Mouse (Mus musculus) midbrain, embryonic 15.5 days (tissue): Measurements from ENCODE around the gene Olfml2b. TPM values are rescaled to one million over a fixed set of nuclear protein-coding genes. Genes with fewer than 3 reads are reported as not detected.

Source experiments
- ATAC-seq: fragments of 200-750 bp; cut with Nextera tagmentation; replicated peaks from 2 replicates; pipeline ENCODE4 v1.8.0; 2017; ENCODE audit warnings: moderate TSS enrichment
- H3K27ac ChIP-seq: fragments of 300-500 bp; sonication (generic); 2 replicates; pipeline ENCODE4 v1.5.1; 2015; ENCODE audit warnings: mild to moderate bottlenecking, inconsistent platforms
- H3K27me3 ChIP-seq: fragments of 300-500 bp; sonication (generic); replicated peaks from 2 replicates; pipeline ENCODE4 v1.6.1; 2015; ENCODE audit warnings: inconsistent platforms
- H3K36me3 ChIP-seq: fragments of 300-500 bp; sonication (generic); replicated peaks from 2 replicates; pipeline ENCODE4 v1.6.1; 2015; ENCODE audit warnings: inconsistent platforms
- H3K4me1 ChIP-seq: fragments of 300-500 bp; sonication (generic); 2 replicates; pipeline ENCODE4 v1.6.1; 2015; ENCODE audit warnings: inconsistent platforms
- H3K4me2 ChIP-seq: fragments of 300-500 bp; sonication (generic); 2 replicates; pipeline ENCODE4 v1.6.1; 2015; ENCODE audit warnings: inconsistent platforms, mild to moderate bottlenecking, moderate library complexity
- H3K4me3 ChIP-seq: fragments of 300-500 bp; sonication (generic); 2 replicates; pipeline ENCODE4 v1.5.1; 2015; ENCODE audit warnings: mild to moderate bottlenecking, inconsistent platforms
- H3K9ac ChIP-seq: fragments of 300-500 bp; sonication (generic); 2 replicates; pipeline ENCODE4 v1.6.1; 2015; ENCODE audit warnings: mild to moderate bottlenecking, inconsistent platforms
- H3K9me3 ChIP-seq: fragments of 300-500 bp; sonication (generic); 2 replicates; pipeline ENCODE4 v1.6.1; 2016; ENCODE audit warnings: inconsistent platforms
- WGBS: fragments of 180-500 bp; shearing (Covaris S2); methylation state at CpG from one replicate; pipeline ENCODE4 v1.1.7; 2015; ENCODE audit warnings: mixed read lengths; 5-methylcytosine and 5-hydroxymethylcytosine counted together
- polyA plus RNA-seq: library from polyadenylated mRNA; unstranded; fragments of >200 nt; fragmentation: Nextera tagmentation; extraction: Ambion mirVana; gene quantifications from 2 replicates; pipeline ENCODE4 v1.2.1, GENCODE M21; 2015

Olfml2b gene
- polyA plus RNA-seq, 1 experiment from 2014 or later = 4.8 TPM

- Histone ChIP-seq H3K4me3 (no peak overlapping the region), H3K36me3 (no peaks in the 10 kb centered on the region), H3K4me1 (no peaks in the 10 kb centered on the region), H3K9ac (no peak overlapping the region), H3K27ac (no peak overlapping the region), H3K4me2 (no peak overlapping the region), H3K9me3 (no peaks in the 10 kb centered on the region), H3K27me3 (no peaks in the 10 kb centered on the region)
- 54% methylated on average over 6 of the region's 6 CpGs for WGBS
- no peak for ATAC-seq
These were observed 6.9 kb downstream of the Olfml2b start for GRCm38 (mm10) chr1:170651046-170651723.

GRCm38 (mm10) chr1:170651989-170652740, 7.8 kb downstream of the Olfml2b start:
- Histone ChIP-seq H3K4me1 (no peaks in the 10 kb centered on the region), H3K9ac (no peak overlapping the region), H3K4me2 (no peak overlapping the region), H3K36me3 (no peaks in the 10 kb centered on the region), H3K4me3 (no peak overlapping the region), H3K27ac (no peak overlapping the region), H3K9me3 (no peaks in the 10 kb centered on the region), H3K27me3 (no peaks in the 10 kb centered on the region)
- 67% methylated on average over 15 of the region's 15 CpGs for WGBS
- ATAC-seq = no peak; the same call in 1 of the 2 replicates

- no peaks in the 10 kb centered on the region; the same call in 1 of the 2 replicates for H3K4me1 ChIP-seq
- no peak overlapping the region for H3K4me3 ChIP-seq
- no peak overlapping the region for H3K27ac ChIP-seq
- H3K36me3 ChIP-seq = no peaks in the 10 kb centered on the region
- H3K9ac ChIP-seq = no peak overlapping the region
- ATAC-seq = 0 out of 2 replicates have a peak, but pooled peaks have one; percentile 32
- H3K27me3 ChIP-seq = no peaks in the 10 kb centered on the region
- H3K9me3 ChIP-seq = no peaks in the 10 kb centered on the region
- H3K4me2 ChIP-seq = no peak overlapping the region
- WGBS = 56% methylated on average over 5 of the region's 5 CpGs
These were observed 11.1 kb downstream of the Olfml2b start for GRCm38 (mm10) chr1:170655280-170655917.

GRCm38 (mm10) chr1:170656518-170657227, 12.3 kb downstream of the Olfml2b start:
- Histone ChIP-seq H3K4me3 (no peak overlapping the region), H3K27me3 (no peaks in the 10 kb centered on the region), H3K36me3 (no peaks in the 10 kb centered on the region), H3K9me3 (no peaks in the 10 kb centered on the region), H3K27ac (no peak overlapping the region), H3K4me2 (no peak overlapping the region), H3K4me1 (no peaks in the 10 kb centered on the region; the same call in 1 of the 2 replicates), H3K9ac (no peak overlapping the region)
- WGBS = 75% methylated on average over 11 of the region's 11 CpGs
- no peak for ATAC-seq

- Histone ChIP-seq H3K9ac (no peak overlapping the region), H3K27ac (no peak overlapping the region), H3K4me2 (no peak overlapping the region), H3K36me3 (no peaks in the 10 kb centered on the region), H3K27me3 (no peaks in the 10 kb centered on the region), H3K9me3 (no peaks in the 10 kb centered on the region), H3K4me1 (no peaks in the 10 kb centered on the region; the same call in 1 of the 2 replicates), H3K4me3 (no peak overlapping the region)
- WGBS = 27% methylated on average over 2 of the region's 2 CpGs
- no peak for ATAC-seq
These were observed 12.8 kb downstream of the Olfml2b start for GRCm38 (mm10) chr1:170657228-170657521.

- no peak for ATAC-seq
- Histone ChIP-seq H3K36me3 (no peaks in the 10 kb centered on the region), H3K27me3 (no peaks in the 10 kb centered on the region), H3K4me2 (no peak overlapping the region), H3K9ac (no peak overlapping the region), H3K4me3 (no peak overlapping the region), H3K27ac (no peak overlapping the region), H3K9me3 (no peaks in the 10 kb centered on the region), H3K4me1 (no peaks in the 10 kb centered on the region; the same call in 1 of the 2 replicates)
- 41% methylated on average over 13 of the region's 13 CpGs for WGBS
These were observed 13.4 kb downstream of the Olfml2b start for GRCm38 (mm10) chr1:170657643-170658314.

- no peak for ATAC-seq
- WGBS = 89% methylated on average over 13 of the region's 13 CpGs
These were observed 14.9 kb downstream of the Olfml2b start for GRCm38 (mm10) chr1:170659260-170659659.

GRCm38 (mm10) chr1:170664620-170665185, 20.4 kb downstream of the Olfml2b start:
- Histone ChIP-seq H3K4me1 (no peaks in the 10 kb centered on the region), H3K36me3 (no peaks in the 10 kb centered on the region), H3K4me3 (no peak overlapping the region), H3K27ac (no peak overlapping the region), H3K4me2 (no peak overlapping the region), H3K9ac (no peak overlapping the region), H3K27me3 (no peaks in the 10 kb centered on the region), H3K9me3 (no peaks in the 10 kb centered on the region)
- WGBS = 87% methylated on average over 11 of the region's 11 CpGs
- no peak for ATAC-seq

More at GRCm38 (mm10) chr1:170659260-170659659, 14.9 kb downstream of the Olfml2b start:
- no peak overlapping the region for H3K4me3 ChIP-seq
- H3K27me3 ChIP-seq = no peaks in the 10 kb centered on the region
- no peak overlapping the region for H3K27ac ChIP-seq
- no peaks in the 10 kb centered on the region for H3K9me3 ChIP-seq
- no peaks in the 10 kb centered on the region for H3K36me3 ChIP-seq
- no peak overlapping the region for H3K9ac ChIP-seq
- H3K4me1 ChIP-seq = no peaks in the 10 kb centered on the region; the same call in 1 of the 2 replicates
- no peak overlapping the region for H3K4me2 ChIP-seq

GRCm38 (mm10) chr1:170665200-170665599, 20.9 kb downstream of the Olfml2b start:
- Histone ChIP-seq H3K9ac (no peak overlapping the region), H3K4me1 (no peaks in the 10 kb centered on the region), H3K36me3 (no peaks in the 10 kb centered on the region), H3K27me3 (no peaks in the 10 kb centered on the region), H3K9me3 (no peaks in the 10 kb centered on the region), H3K4me3 (no peak overlapping the region), H3K4me2 (no peak overlapping the region), H3K27ac (no peak overlapping the region)
- 82% methylated on average over 7 of the region's 7 CpGs for WGBS
- ATAC-seq = no peak

GRCm38 (mm10) chr1:170674184-170674775, 29.9 kb downstream of the Olfml2b start:
- ATAC-seq = no peak
- Histone ChIP-seq H3K27ac (no peak overlapping the region), H3K27me3 (no peaks in the 10 kb centered on the region), H3K9ac (no peak overlapping the region), H3K36me3 (0 out of 2 replicates have a peak, but pooled peaks cover 4% of the 10 kb centered on the region), H3K4me1 (no peaks in the 10 kb centered on the region), H3K9me3 (no peaks in the 10 kb centered on the region), H3K4me2 (no peak overlapping the region), H3K4me3 (no peak overlapping the region)
- 53% methylated on average over 9 of the region's 9 CpGs for WGBS

GRCm38 (mm10) chr1:170677681-170678080, 33.3 kb downstream of the Olfml2b start:
- ATAC-seq = no peak
- H3K27me3 ChIP-seq = no peaks in the 10 kb centered on the region
- H3K4me2 ChIP-seq = no peak overlapping the region
- no peaks in the 10 kb centered on the region for H3K36me3 ChIP-seq
- H3K9ac ChIP-seq = no peak overlapping the region
- no peak overlapping the region for H3K27ac ChIP-seq
- no peaks in the 10 kb centered on the region for H3K9me3 ChIP-seq
- 92% methylated on average over 4 of the region's 4 CpGs for WGBS
- no peak overlapping the region for H3K4me3 ChIP-seq
- no peaks in the 10 kb centered on the region for H3K4me1 ChIP-seq
